Mouse (Mus musculus): ENCODE results near the gene Dcaf7.

Dcaf7 gene

GRCm38 (mm10) chr11:106106047-106106587 lies 69.4 kb downstream of the Dcaf7 start:
- no peak for DNase-seq (ENCODE audit: low read depth, low spot score)
